Mouse (Mus musculus) olfactory bulb, adult 2 months (tissue): Measurements from ENCODE around the gene 2410015M20Rik. TPM values are rescaled to one million over a fixed set of nuclear protein-coding genes. Genes with fewer than 3 reads are reported as not detected.
"Not testable (repeated sequence)": the region's sequence is repeated elsewhere in the genome, so short reads cannot be mapped to it uniquely, and the experiment has no call there.

Source experiments
- H3K27ac ChIP-seq: fragments of 200-500 bp; 2 replicates; pipeline ENCODE4 v1.5.1; 2012; ENCODE audit warnings: low read depth, low read length; ENCODE audit not compliant: insufficient read depth
- H3K4me1 ChIP-seq: fragments of 200-500 bp; 2 replicates; pipeline ENCODE4 v1.6.1; 2012; ENCODE audit warnings: low read length; ENCODE audit not compliant: control insufficient read depth, insufficient read depth
- H3K4me3 ChIP-seq: fragments of 200-500 bp; 2 replicates; pipeline ENCODE4 v1.5.1; 2012; ENCODE audit warnings: mild to moderate bottlenecking, low read depth, low read length, moderate library complexity; ENCODE audit not compliant: insufficient read depth
- CTCF ChIP-seq: fragments of 200-500 bp; IDR thresholded peaks from 2 replicates; pipeline ENCODE4 v1.5.1; 2012; ENCODE audit warnings: low read depth, mild to moderate bottlenecking, low read length, moderate library complexity; ENCODE audit not compliant: insufficient read depth
- POLR2A ChIP-seq: fragments of 200-500 bp; IDR thresholded peaks from 2 replicates; pipeline ENCODE4 v1.6.1; 2012; ENCODE audit warnings: mild to moderate bottlenecking, low read depth, low read length, moderate library complexity; ENCODE audit not compliant: insufficient read depth
- WGBS: fragments of 180-500 bp; shearing (Covaris S2); methylation state at CpG from one replicate; pipeline ENCODE4 v1.1.7; 2018; 5-methylcytosine and 5-hydroxymethylcytosine counted together
- polyA plus RNA-seq: library from polyadenylated mRNA; stranded (reverse); fragments of >200 nt; gene quantifications from 2 replicates; pipeline ENCODE4 v1.2.4, GENCODE M21; 2012; ENCODE audit warnings: low replicate concordance; ENCODE audit not compliant: missing spikeins, insufficient read depth, insufficient read length

The 2410015M20Rik gene
- polyA plus RNA-seq, 1 experiment, result not detected

GRCm38 (mm10) chr17:56614391-56615135 lies 5.0 kb upstream of the 2410015M20Rik start:
- Histone ChIP-seq H3K4me1 (peaks cover 19% of the 10 kb centered on the region), H3K27ac (no peak overlapping the region), H3K4me3 (peak overlapping the region; percentile 55)
- WGBS, result 23% methylated on average over 14 of the region's 14 CpGs
- TF ChIP-seq CTCF, result no peak
- no peak for TF ChIP-seq POLR2A

DNA sequence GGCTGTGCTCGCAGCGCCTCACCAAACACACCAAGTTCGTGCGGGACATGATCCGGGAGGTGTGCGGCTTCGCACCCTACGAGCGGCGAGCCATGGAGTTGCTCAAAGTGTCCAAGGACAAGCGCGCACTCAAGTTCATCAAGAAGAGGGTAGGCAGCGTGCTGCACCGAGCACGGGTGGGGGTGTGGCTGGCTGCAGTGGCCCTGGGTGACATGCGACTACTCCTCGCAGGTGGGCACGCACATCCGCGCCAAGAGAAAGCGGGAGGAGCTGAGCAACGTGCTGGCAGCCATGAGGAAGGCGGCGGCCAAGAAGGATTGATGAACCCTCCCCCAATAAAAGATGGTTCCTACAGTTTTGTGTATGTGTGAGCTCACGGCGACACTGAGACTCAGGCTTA lies 4.3 kb upstream of the 2410015M20Rik start:
- H3K4me3 ChIP-seq, result peak overlapping the region; percentile 55
- peaks cover 19% of the 10 kb centered on the region for H3K4me1 ChIP-seq
- under 1% methylated on average over 26 of the region's 26 CpGs for WGBS
- not testable (repeated sequence) for H3K27ac ChIP-seq

GRCm38 (mm10) chr17:56613236-56613844 lies 3.8 kb upstream of the 2410015M20Rik start, which contains the start of gene Rpl36:
TSS of gene Rpl36 (plus strand) at chr17:56613416.
- H3K4me1 ChIP-seq, result peaks cover 25% of the 10 kb centered on the region
- WGBS, result under 1% methylated on average over 52 of the region's 52 CpGs
- peak; percentile 91 for TF ChIP-seq CTCF
- TF ChIP-seq POLR2A, result peak; percentile 74
- H3K4me3 ChIP-seq, result peak within 1 kb of the TSS; percentile 55
- peak within 1 kb of the TSS; percentile 54 for H3K27ac ChIP-seq

- H3K4me1 ChIP-seq, result peaks cover 27% of the 10 kb centered on the region
- not testable (repeated sequence) for H3K4me3 ChIP-seq, H3K27ac ChIP-seq
- WGBS, result 83% methylated on average over 10 of the region's 10 CpGs
Observed at GRCm38 (mm10) chr17:56612565-56612939, 3.0 kb upstream of the 2410015M20Rik start.

- TF ChIP-seq POLR2A (no peak), CTCF (no peak)
- Histone ChIP-seq H3K27ac (no peak overlapping the region), H3K4me1 (peaks cover 29% of the 10 kb centered on the region), H3K4me3 (no peak overlapping the region)
- 18% methylated on average over 14 of the region's 14 CpGs for WGBS
Observed at GRCm38 (mm10) chr17:56611861-56612564, 2.4 kb upstream of the 2410015M20Rik start.

DNA sequence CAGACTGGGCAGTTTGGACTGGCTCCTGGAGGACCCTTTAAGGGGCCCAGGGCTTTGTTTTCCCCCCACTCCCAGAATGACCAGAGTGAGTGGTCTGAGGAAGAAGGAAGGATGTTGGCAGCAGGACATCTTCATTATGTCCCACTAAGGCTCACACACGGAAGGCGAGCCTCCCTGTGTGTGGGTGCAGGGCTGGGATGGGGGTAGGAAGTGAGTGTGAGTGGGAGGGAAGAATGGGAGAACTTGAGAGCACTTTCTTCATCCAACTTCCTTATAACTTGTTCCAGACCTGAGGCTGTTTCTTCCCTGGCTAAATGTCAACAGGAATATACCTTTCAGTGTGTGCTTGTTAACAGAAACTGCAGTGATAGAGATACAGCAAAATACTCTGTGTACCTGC lies 1.8 kb upstream of the 2410015M20Rik start:
- H3K4me1 ChIP-seq, result peaks cover 29% of the 10 kb centered on the region
- H3K27ac ChIP-seq, result no peak overlapping the region
- TF ChIP-seq POLR2A (no peak), CTCF (no peak)
- H3K4me3 ChIP-seq, result no peak overlapping the region
- 76% methylated on average over 2 of the region's 2 CpGs for WGBS

GRCm38 (mm10) chr17:56608699-56609098 lies 872 bp downstream of the 2410015M20Rik start:
- 46% methylated on average over 5 of the region's 5 CpGs for WGBS
- no peak overlapping the region for H3K27ac ChIP-seq
- no peak for TF ChIP-seq POLR2A
- TF ChIP-seq CTCF, result no peak

DNA sequence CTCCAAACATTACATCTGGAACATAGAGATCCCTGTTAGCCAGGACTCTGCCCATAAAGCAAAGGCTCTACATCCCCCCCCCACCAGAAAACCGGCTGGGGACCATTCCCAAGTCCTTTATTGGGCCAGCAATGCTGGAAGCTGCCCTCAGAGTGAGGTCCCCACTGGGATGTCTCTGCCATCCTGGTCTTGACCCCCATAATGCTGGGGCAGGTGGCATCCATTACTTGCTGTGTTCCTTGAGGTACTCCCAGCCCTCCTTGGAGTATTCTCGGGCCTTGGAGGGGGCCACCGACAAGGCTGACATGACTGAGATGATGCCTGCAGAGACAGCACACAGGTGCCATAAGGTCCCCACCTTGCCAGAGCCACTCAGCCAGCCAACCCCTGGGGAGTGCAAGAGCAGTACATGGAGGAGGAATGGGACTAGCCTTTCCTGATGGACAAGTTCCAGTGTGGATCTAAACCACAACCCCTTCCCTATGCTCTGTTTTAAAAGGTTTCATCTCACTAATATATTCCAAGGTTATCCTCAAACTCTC lies 2.0 kb downstream of the 2410015M20Rik start:
- no peak overlapping the region for H3K27ac ChIP-seq
- 80% methylated on average over 3 of the region's 3 CpGs for WGBS

More at GRCm38 (mm10) chr17:56608699-56609098, 872 bp downstream of the 2410015M20Rik start:
- H3K4me1 ChIP-seq, result peaks cover 18% of the 10 kb centered on the region
- peak overlapping the region; percentile 71 for H3K4me3 ChIP-seq

GRCm38 (mm10) chr17:56605431-56605830 lies 4.1 kb downstream of the 2410015M20Rik start:
- Histone ChIP-seq H3K4me3 (no peak overlapping the region), H3K27ac (no peak overlapping the region), H3K4me1 (peaks cover 12% of the 10 kb centered on the region)
- WGBS, result 84% methylated on average over 9 of the region's 9 CpGs
- TF ChIP-seq POLR2A (no peak), CTCF (no peak)

More for the DNA sequence above, 2.0 kb downstream of the 2410015M20Rik start:
- no peak for TF ChIP-seq CTCF
- TF ChIP-seq POLR2A, result no peak
- Histone ChIP-seq H3K4me1 (peaks cover 18% of the 10 kb centered on the region), H3K4me3 (no peak overlapping the region)
